Mouse (Mus musculus) liver, embryonic 13.5 days (tissue): ENCODE results near the gene Lnpk. TPM values are rescaled to one million over a fixed set of nuclear protein-coding genes. Genes with fewer than 3 reads are reported as not detected.

Source experiments
- ATAC-seq: fragments of 200-750 bp; cut with Nextera tagmentation; 2 replicates; pipeline ENCODE4 v1.8.0; 2017; ENCODE audit warnings: low read depth, mild to moderate bottlenecking, moderate number of reproducible peaks, moderate library complexity
- DNase-seq: peaks from one replicate; pipeline ENCODE4 v3.0.0; 2022
- H3K27ac ChIP-seq: fragments of 300-500 bp; sonication (generic); 2 replicates; pipeline ENCODE4 v1.5.1; 2015; ENCODE audit warnings: moderate library complexity, mild to moderate bottlenecking, inconsistent platforms
- H3K27me3 ChIP-seq: fragments of 300-500 bp; sonication (generic); 2 replicates; pipeline ENCODE4 v1.6.1; 2015; ENCODE audit warnings: mild to moderate bottlenecking, inconsistent platforms
- H3K36me3 ChIP-seq: fragments of 300-500 bp; sonication (generic); 2 replicates; pipeline ENCODE4 v1.6.1; 2015; ENCODE audit warnings: mild to moderate bottlenecking, inconsistent platforms
- H3K4me1 ChIP-seq: fragments of 300-500 bp; sonication (generic); replicated peaks from 2 replicates; pipeline ENCODE4 v1.6.1; 2015; ENCODE audit warnings: inconsistent platforms
- H3K4me2 ChIP-seq: fragments of 300-500 bp; sonication (generic); 2 replicates; pipeline ENCODE4 v1.6.1; 2015; ENCODE audit warnings: inconsistent platforms, mild to moderate bottlenecking, moderate library complexity
- H3K4me3 ChIP-seq: fragments of 300-500 bp; sonication (generic); replicated peaks from 2 replicates; pipeline ENCODE4 v1.5.1; 2015; ENCODE audit warnings: mild to moderate bottlenecking, inconsistent platforms
- H3K9ac ChIP-seq: fragments of 300-500 bp; sonication (generic); 2 replicates; pipeline ENCODE4 v1.6.1; 2015; ENCODE audit warnings: mild to moderate bottlenecking, inconsistent platforms
- H3K9me3 ChIP-seq: fragments of 300-500 bp; sonication (generic); replicated peaks from 2 replicates; pipeline ENCODE4 v1.6.1; 2016; ENCODE audit warnings: inconsistent platforms
- WGBS: fragments of 180-500 bp; shearing (Covaris S2); methylation state at CpG from one replicate; pipeline ENCODE4 v1.1.7; 2015; ENCODE audit not compliant: insufficient replicate concordance; 5-methylcytosine and 5-hydroxymethylcytosine counted together
- polyA plus RNA-seq: library from polyadenylated mRNA; unstranded; fragments of >200 nt; fragmentation: Nextera tagmentation; extraction: Ambion mirVana; gene quantifications from 2 replicates; pipeline ENCODE4 v1.2.1, GENCODE M21; 2015

Lnpk gene
- polyA plus RNA-seq = 21.5 and 28.8 TPM in 2 replicates

GRCm38 (mm10) chr2:74578843-74579489 is at the start of gene Lnpk:
Lnpk (minus strand) TSS chr2:74579435.
- H3K4me3 ChIP-seq = peak within 1 kb of the TSS; percentile 90
- H3K36me3 ChIP-seq = no peaks in the 10 kb centered on the region
- peak; percentile 91 for DNase-seq
- no peaks in the 10 kb centered on the region for H3K9me3 ChIP-seq
- H3K9ac ChIP-seq = peak within 1 kb of the TSS; percentile 97
- peaks cover 14% of the 10 kb centered on the region for H3K4me1 ChIP-seq
- H3K27me3 ChIP-seq = no peaks in the 10 kb centered on the region
- peak within 1 kb of the TSS; percentile 84 for H3K4me2 ChIP-seq
- H3K27ac ChIP-seq = peak within 1 kb of the TSS; percentile 94
- under 1% methylated on average over 32 of the region's 34 CpGs for WGBS
- peak; percentile 98 for ATAC-seq

GRCm38 (mm10) chr2:74620368-74620767 is 41.1 kb upstream of the Lnpk start:
- Histone ChIP-seq H3K9ac (no peak overlapping the region), H3K27me3 (no peaks in the 10 kb centered on the region), H3K27ac (no peak overlapping the region), H3K4me2 (no peak overlapping the region), H3K4me1 (no peaks in the 10 kb centered on the region), H3K9me3 (no peaks in the 10 kb centered on the region), H3K4me3 (no peak overlapping the region), H3K36me3 (no peaks in the 10 kb centered on the region)
- 76% methylated on average over 10 of the region's 10 CpGs for WGBS
- no peak for DNase-seq
- no peak for ATAC-seq

- H3K36me3 ChIP-seq = no peaks in the 10 kb centered on the region
- no peaks in the 10 kb centered on the region for H3K4me1 ChIP-seq
- DNase-seq (no peak), ATAC-seq (no peak)
- H3K4me2 ChIP-seq = no peak overlapping the region
- H3K27me3 ChIP-seq = no peaks in the 10 kb centered on the region
- H3K4me3 ChIP-seq = no peak overlapping the region
- no peak overlapping the region for H3K27ac ChIP-seq
- no peaks in the 10 kb centered on the region for H3K9me3 ChIP-seq
- WGBS = 58% methylated on average over 3 of the region's 3 CpGs
- no peak overlapping the region for H3K9ac ChIP-seq
Measured at GRCm38 (mm10) chr2:74619676-74620246, 40.5 kb upstream of the Lnpk start.

- ATAC-seq = no peak
- Histone ChIP-seq H3K4me3 (no peak overlapping the region), H3K27me3 (no peaks in the 10 kb centered on the region), H3K4me1 (no peaks in the 10 kb centered on the region), H3K9ac (no peak overlapping the region), H3K36me3 (no peaks in the 10 kb centered on the region), H3K27ac (no peak overlapping the region), H3K4me2 (no peak overlapping the region), H3K9me3 (no peaks in the 10 kb centered on the region)
- 70% methylated on average over 9 of the region's 9 CpGs for WGBS
- no peak for DNase-seq
Measured at GRCm38 (mm10) chr2:74617706-74618105, 38.5 kb upstream of the Lnpk start.

- DNase-seq = no peak
- no peaks in the 10 kb centered on the region for H3K4me1 ChIP-seq
- no peak overlapping the region for H3K4me3 ChIP-seq
- ATAC-seq = no peak
- no peaks in the 10 kb centered on the region for H3K36me3 ChIP-seq
- no peak overlapping the region for H3K9ac ChIP-seq
- 59% methylated on average over 4 of the region's 4 CpGs for WGBS
- no peaks in the 10 kb centered on the region for H3K9me3 ChIP-seq
- no peaks in the 10 kb centered on the region for H3K27me3 ChIP-seq
- no peak overlapping the region for H3K4me2 ChIP-seq
- no peak overlapping the region for H3K27ac ChIP-seq
Measured at GRCm38 (mm10) chr2:74611406-74611805, 32.2 kb upstream of the Lnpk start.

- ATAC-seq (no peak), DNase-seq (no peak)
- no peaks in the 10 kb centered on the region for H3K4me1 ChIP-seq
- no peak overlapping the region for H3K4me3 ChIP-seq
- H3K27me3 ChIP-seq = no peaks in the 10 kb centered on the region
- H3K9ac ChIP-seq = no peak overlapping the region
- no peak overlapping the region for H3K27ac ChIP-seq
- no peak overlapping the region for H3K4me2 ChIP-seq
- H3K36me3 ChIP-seq = no peaks in the 10 kb centered on the region
- no peaks in the 10 kb centered on the region for H3K9me3 ChIP-seq
Measured at GRCm38 (mm10) chr2:74609350-74609749, 30.1 kb upstream of the Lnpk start.

GRCm38 (mm10) chr2:74606087-74606760 is 27.0 kb upstream of the Lnpk start:
- no peak overlapping the region for H3K4me2 ChIP-seq
- no peak overlapping the region for H3K4me3 ChIP-seq
- no peaks in the 10 kb centered on the region for H3K27me3 ChIP-seq
- no peaks in the 10 kb centered on the region for H3K36me3 ChIP-seq
- no peak for ATAC-seq
- no peaks in the 10 kb centered on the region for H3K4me1 ChIP-seq
- no peak overlapping the region for H3K27ac ChIP-seq
- no peaks in the 10 kb centered on the region for H3K9me3 ChIP-seq
- H3K9ac ChIP-seq = no peak overlapping the region
- DNase-seq = no peak
- WGBS = 18% methylated on average over 5 of the region's 5 CpGs

GRCm38 (mm10) chr2:74604011-74604410 is 24.8 kb upstream of the Lnpk start:
- no peak overlapping the region for H3K27ac ChIP-seq
- no peaks in the 10 kb centered on the region for H3K36me3 ChIP-seq
- H3K4me1 ChIP-seq = no peaks in the 10 kb centered on the region
- H3K27me3 ChIP-seq = no peaks in the 10 kb centered on the region
- H3K4me2 ChIP-seq = no peak overlapping the region
- DNase-seq (no peak), ATAC-seq (no peak)
- 54% methylated on average over 3 of the region's 3 CpGs for WGBS
- H3K9me3 ChIP-seq = no peaks in the 10 kb centered on the region
- no peak overlapping the region for H3K4me3 ChIP-seq
- no peak overlapping the region for H3K9ac ChIP-seq

GRCm38 (mm10) chr2:74602483-74602882 is 23.2 kb upstream of the Lnpk start:
- Histone ChIP-seq H3K36me3 (no peaks in the 10 kb centered on the region), H3K4me3 (no peak overlapping the region)
- WGBS = 58% methylated on average over 5 of the region's 5 CpGs

GRCm38 (mm10) chr2:74597169-74597568 is 17.9 kb upstream of the Lnpk start:
- 67% methylated on average over 3 of the region's 3 CpGs for WGBS
- Histone ChIP-seq H3K4me2 (no peak overlapping the region), H3K4me1 (no peaks in the 10 kb centered on the region), H3K36me3 (no peaks in the 10 kb centered on the region), H3K27me3 (no peaks in the 10 kb centered on the region), H3K4me3 (no peak overlapping the region), H3K9me3 (no peaks in the 10 kb centered on the region), H3K27ac (no peak overlapping the region), H3K9ac (no peak overlapping the region)
- no peak for DNase-seq
- ATAC-seq = no peak

More at GRCm38 (mm10) chr2:74602483-74602882, 23.2 kb upstream of the Lnpk start:
- ATAC-seq = no peak
- Histone ChIP-seq H3K9ac (no peak overlapping the region), H3K9me3 (no peaks in the 10 kb centered on the region), H3K4me2 (no peak overlapping the region), H3K4me1 (no peaks in the 10 kb centered on the region), H3K27me3 (no peaks in the 10 kb centered on the region), H3K27ac (no peak overlapping the region)
- no peak for DNase-seq

GRCm38 (mm10) chr2:74596094-74596493 is 16.9 kb upstream of the Lnpk start:
- Histone ChIP-seq H3K27me3 (no peaks in the 10 kb centered on the region), H3K4me3 (no peak overlapping the region), H3K9ac (no peak overlapping the region), H3K9me3 (no peaks in the 10 kb centered on the region), H3K36me3 (no peaks in the 10 kb centered on the region), H3K4me1 (no peaks in the 10 kb centered on the region), H3K27ac (no peak overlapping the region), H3K4me2 (no peak overlapping the region)
- ATAC-seq (peak; percentile 62), DNase-seq (no peak)
